Mouse (Mus musculus) midbrain, embryonic 12.5 days (tissue): ENCODE measurements around the gene Zdhhc5. TPM values are rescaled to one million over a fixed set of nuclear protein-coding genes. Genes with fewer than 3 reads are reported as not detected.

Experiments
- ATAC-seq: fragments of 200-750 bp; cut with Nextera tagmentation; 2 replicates; pipeline ENCODE4 v1.8.0; 2017; ENCODE audit warnings: low read depth, moderate TSS enrichment, moderate library complexity; ENCODE audit not compliant: low FRiP score
- H3K27ac ChIP-seq: fragments of 300-500 bp; sonication (generic); replicated peaks from 2 replicates; pipeline ENCODE4 v1.5.1; 2016; ENCODE audit warnings: mild to moderate bottlenecking
- H3K27me3 ChIP-seq: fragments of 300-500 bp; sonication (generic); 2 replicates; pipeline ENCODE4 v1.6.1; 2016; ENCODE audit warnings: mild to moderate bottlenecking
- H3K36me3 ChIP-seq: fragments of 300-500 bp; sonication (generic); 2 replicates; pipeline ENCODE4 v1.6.1; 2016
- H3K4me1 ChIP-seq: fragments of 300-500 bp; sonication (generic); 2 replicates; pipeline ENCODE4 v1.6.1; 2016
- H3K4me2 ChIP-seq: fragments of 300-500 bp; sonication (generic); replicated peaks from 2 replicates; pipeline ENCODE4 v1.6.1; 2016; ENCODE audit warnings: mild to moderate bottlenecking, moderate library complexity
- H3K4me3 ChIP-seq: fragments of 300-500 bp; sonication (generic); 2 replicates; pipeline ENCODE4 v1.5.1; 2016; ENCODE audit warnings: mild to moderate bottlenecking
- H3K9ac ChIP-seq: fragments of 300-500 bp; sonication (generic); replicated peaks from 2 replicates; pipeline ENCODE4 v1.6.1; 2016; ENCODE audit warnings: mild to moderate bottlenecking, moderate library complexity
- H3K9me3 ChIP-seq: fragments of 300-500 bp; sonication (generic); 2 replicates; pipeline ENCODE4 v1.6.1; 2016; ENCODE audit warnings: mild to moderate bottlenecking
- WGBS: fragments of 180-500 bp; shearing (Covaris S2); methylation state at CpG from one replicate; pipeline ENCODE4 v1.1.7; 2016; 5-methylcytosine and 5-hydroxymethylcytosine counted together
- microRNA counts: library from miRNA; unstranded; fragments of <30 nt; microRNA quantifications from one replicate; lab custom pipeline; 2017
- microRNA-seq: library from miRNA; unstranded; fragments of <30 nt; microRNA quantifications from one replicate; pipeline ENCODE4, GENCODE M21; 2017
- polyA plus RNA-seq: library from polyadenylated mRNA; unstranded; fragments of >200 nt; fragmentation: Nextera tagmentation; extraction: Ambion mirVana; gene quantifications from 2 replicates; pipeline ENCODE4 v1.2.1, GENCODE M21; 2016

Gene Zdhhc5
- polyA plus RNA-seq, 1 experiment from 2014 or later = 28.1 TPM

DNA sequence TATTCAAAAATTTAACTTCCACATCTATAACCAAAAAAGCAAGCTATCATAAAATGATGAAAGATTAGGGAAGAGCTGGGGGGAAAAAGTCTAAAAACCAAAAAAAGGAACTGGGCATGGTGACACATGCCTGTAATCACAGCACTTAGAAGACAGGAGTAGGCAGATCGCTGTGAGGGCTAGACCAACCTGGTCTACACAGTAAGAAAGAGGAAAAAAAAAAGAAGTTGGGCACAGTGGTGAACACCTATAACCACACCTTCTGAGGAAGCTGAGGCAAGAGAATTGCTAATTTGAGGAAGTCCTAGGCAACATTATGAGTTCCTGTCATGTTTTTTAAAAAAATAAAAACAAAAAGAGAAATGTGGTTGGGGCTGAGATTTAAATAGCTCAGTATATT lies 59.1 kb downstream of the Zdhhc5 start:
- Histone ChIP-seq H3K4me3 (no peak overlapping the region), H3K27ac (no peak overlapping the region), H3K36me3 (no peaks in the 10 kb centered on the region), H3K9me3 (no peaks in the 10 kb centered on the region), H3K27me3 (no peaks in the 10 kb centered on the region), H3K4me2 (no peak overlapping the region), H3K4me1 (no peaks in the 10 kb centered on the region), H3K9ac (no peak overlapping the region)
- no peak for ATAC-seq
- 62% methylated on average over 1 of the region's 1 CpGs for WGBS

DNA sequence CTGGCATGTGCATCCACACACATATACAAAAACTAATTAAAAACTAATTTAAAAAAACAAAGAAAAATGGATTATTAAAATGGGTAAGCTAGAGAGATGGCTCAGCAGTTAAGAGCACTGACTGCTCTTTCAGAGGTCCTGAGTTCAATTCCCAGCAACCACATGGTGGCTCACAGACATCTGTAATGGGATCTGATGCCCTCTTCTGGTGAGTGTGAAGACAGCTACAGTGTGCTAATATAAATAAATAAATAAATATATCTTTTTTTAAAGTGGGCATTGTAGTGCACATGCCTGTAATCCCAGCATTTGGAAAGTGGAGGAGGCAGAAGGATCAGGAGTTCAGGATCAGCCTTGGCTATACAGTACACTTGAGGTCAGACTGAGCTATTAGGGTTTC lies 61.6 kb downstream of the Zdhhc5 start:
- Histone ChIP-seq H3K4me1 (0 out of 2 replicates have a peak, but pooled peaks cover 4% of the 10 kb centered on the region), H3K36me3 (no peaks in the 10 kb centered on the region), H3K9ac (no peak overlapping the region), H3K27me3 (no peaks in the 10 kb centered on the region), H3K4me2 (no peak overlapping the region), H3K27ac (no peak overlapping the region), H3K4me3 (no peak overlapping the region), H3K9me3 (no peaks in the 10 kb centered on the region)
- ATAC-seq = no peak

GRCm38 (mm10) chr2:84650464-84651195 lies 64.3 kb downstream of the Zdhhc5 start, which contains the start of gene Ctnnd1:
Gene Ctnnd1 (minus strand): TSS chr2:84650765.
- Histone ChIP-seq H3K27ac (peak within 1 kb of the TSS; percentile 93), H3K4me1 (peaks cover 11% of the 10 kb centered on the region; the same call in 1 of the 2 replicates), H3K27me3 (no peaks in the 10 kb centered on the region), H3K9me3 (no peaks in the 10 kb centered on the region), H3K9ac (peak within 1 kb of the TSS; percentile 89), H3K4me2 (peak within 1 kb of the TSS; percentile 80), H3K36me3 (no peaks in the 10 kb centered on the region), H3K4me3 (peak within 1 kb of the TSS; percentile 80)
- WGBS = under 1% methylated on average over 15 of the region's 15 CpGs
- peak; percentile 98 for ATAC-seq

GRCm38 (mm10) chr2:84649674-84650073 lies 65.3 kb downstream of the Zdhhc5 start:
- Histone ChIP-seq H3K9me3 (no peaks in the 10 kb centered on the region), H3K4me2 (peak overlapping the region; percentile 80), H3K4me1 (peaks cover 11% of the 10 kb centered on the region; the same call in 1 of the 2 replicates), H3K27ac (0 out of 2 replicates have a peak overlapping the region, but pooled peaks have one; percentile 46), H3K36me3 (no peaks in the 10 kb centered on the region), H3K27me3 (no peaks in the 10 kb centered on the region), H3K4me3 (peak overlapping the region; percentile 80), H3K9ac (peak overlapping the region; percentile 89)
- under 1% methylated on average over 10 of the region's 10 CpGs for WGBS
- ATAC-seq = no peak

DNA sequence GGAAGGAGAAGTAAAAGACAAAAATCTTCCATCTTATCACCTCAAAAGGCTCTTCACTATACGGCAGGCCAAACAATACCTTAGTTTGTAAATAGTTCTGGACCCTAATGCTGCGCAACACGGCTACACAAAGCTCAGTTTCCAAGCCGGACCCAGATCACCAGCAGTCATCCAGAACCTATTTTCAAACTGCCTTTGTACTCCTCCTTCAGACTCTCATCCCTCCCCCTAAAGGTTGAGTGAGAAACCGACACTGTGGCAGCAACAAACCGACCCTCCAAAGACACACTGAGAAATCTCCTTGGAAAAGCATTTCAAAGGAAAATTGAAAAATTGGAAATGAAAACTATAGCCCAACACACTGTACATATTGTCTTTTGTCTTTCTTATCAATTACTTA lies 66.6 kb downstream of the Zdhhc5 start:
- H3K36me3 ChIP-seq = no peaks in the 10 kb centered on the region
- no peaks in the 10 kb centered on the region for H3K9me3 ChIP-seq
- 29% methylated on average over 6 of the region's 6 CpGs for WGBS
- no peaks in the 10 kb centered on the region for H3K27me3 ChIP-seq
- peaks cover 11% of the 10 kb centered on the region; the same call in 1 of the 2 replicates for H3K4me1 ChIP-seq
- no peak for ATAC-seq
- peak overlapping the region; percentile 80 for H3K4me2 ChIP-seq
- peak overlapping the region; percentile 80 for H3K4me3 ChIP-seq
- H3K27ac ChIP-seq = no peak overlapping the region; the same call in 1 of the 2 replicates
- H3K9ac ChIP-seq = peak overlapping the region; percentile 59

GRCm38 (mm10) chr2:84647051-84647568 lies 67.9 kb downstream of the Zdhhc5 start:
- no peaks in the 10 kb centered on the region for H3K9me3 ChIP-seq
- H3K27me3 ChIP-seq = no peaks in the 10 kb centered on the region
- no peak overlapping the region for H3K9ac ChIP-seq
- H3K4me2 ChIP-seq = peak overlapping the region; percentile 80
- H3K4me3 ChIP-seq = no peak overlapping the region
- ATAC-seq = no peak
- no peak overlapping the region for H3K27ac ChIP-seq
- 0 out of 2 replicates have a peak, but pooled peaks cover under 1% of the 10 kb centered on the region for H3K36me3 ChIP-seq
- peaks cover 11% of the 10 kb centered on the region; the same call in 1 of the 2 replicates for H3K4me1 ChIP-seq
- 96% methylated on average over 6 of the region's 6 CpGs for WGBS

DNA sequence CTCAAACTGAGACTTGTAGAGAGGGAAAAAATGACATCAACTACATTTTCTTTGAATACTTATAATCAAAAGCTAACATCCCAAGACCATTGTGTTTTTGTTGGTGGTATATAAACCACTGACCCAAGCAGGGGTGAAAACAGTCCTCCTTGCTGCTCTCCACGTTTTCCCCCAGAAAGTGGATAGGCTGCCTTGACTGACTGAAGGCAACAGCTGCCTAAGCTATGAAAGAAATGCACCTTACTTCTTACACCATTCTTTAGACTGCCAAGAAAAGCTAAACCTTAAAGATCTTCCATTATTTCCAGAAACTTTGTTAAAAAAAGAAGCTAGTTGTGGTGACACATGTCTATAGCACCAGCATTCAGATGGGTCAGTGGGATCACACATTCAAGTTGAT lies 68.8 kb downstream of the Zdhhc5 start:
- Histone ChIP-seq H3K4me2 (no peak overlapping the region), H3K9ac (no peak overlapping the region), H3K27me3 (no peaks in the 10 kb centered on the region), H3K27ac (no peak overlapping the region), H3K4me1 (peaks cover 11% of the 10 kb centered on the region; the same call in 1 of the 2 replicates), H3K4me3 (no peak overlapping the region), H3K36me3 (peaks cover 4% of the 10 kb centered on the region; the same call in 1 of the 2 replicates), H3K9me3 (no peaks in the 10 kb centered on the region)
- no peak for ATAC-seq
- 87% methylated on average over 1 of the region's 1 CpGs for WGBS

DNA sequence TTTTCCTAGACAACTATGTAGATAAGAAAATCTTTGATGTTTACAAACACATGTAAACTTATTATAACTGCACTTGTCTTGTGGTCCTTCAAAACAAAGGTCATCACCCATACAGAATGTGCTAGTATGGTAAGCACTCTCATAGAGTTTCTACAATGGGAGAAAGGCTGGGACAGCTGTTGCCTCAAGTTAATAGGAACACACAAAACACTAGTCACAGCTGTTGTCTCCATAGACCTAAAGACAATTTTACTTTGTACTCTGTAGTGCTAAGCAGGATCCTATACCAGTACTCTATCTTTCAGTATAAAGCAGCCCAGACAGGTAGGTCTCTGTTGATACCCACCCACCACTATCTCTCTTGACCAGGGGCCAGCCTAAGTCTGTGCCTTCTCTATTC lies 74.1 kb downstream of the Zdhhc5 start:
- Histone ChIP-seq H3K4me3 (no peak overlapping the region), H3K4me1 (peaks cover 31% of the 10 kb centered on the region), H3K9me3 (no peaks in the 10 kb centered on the region), H3K9ac (no peak overlapping the region), H3K27me3 (no peaks in the 10 kb centered on the region), H3K27ac (no peak overlapping the region), H3K4me2 (no peak overlapping the region), H3K36me3 (peaks cover 4% of the 10 kb centered on the region; the same call in 1 of the 2 replicates)
- ATAC-seq = no peak

DNA sequence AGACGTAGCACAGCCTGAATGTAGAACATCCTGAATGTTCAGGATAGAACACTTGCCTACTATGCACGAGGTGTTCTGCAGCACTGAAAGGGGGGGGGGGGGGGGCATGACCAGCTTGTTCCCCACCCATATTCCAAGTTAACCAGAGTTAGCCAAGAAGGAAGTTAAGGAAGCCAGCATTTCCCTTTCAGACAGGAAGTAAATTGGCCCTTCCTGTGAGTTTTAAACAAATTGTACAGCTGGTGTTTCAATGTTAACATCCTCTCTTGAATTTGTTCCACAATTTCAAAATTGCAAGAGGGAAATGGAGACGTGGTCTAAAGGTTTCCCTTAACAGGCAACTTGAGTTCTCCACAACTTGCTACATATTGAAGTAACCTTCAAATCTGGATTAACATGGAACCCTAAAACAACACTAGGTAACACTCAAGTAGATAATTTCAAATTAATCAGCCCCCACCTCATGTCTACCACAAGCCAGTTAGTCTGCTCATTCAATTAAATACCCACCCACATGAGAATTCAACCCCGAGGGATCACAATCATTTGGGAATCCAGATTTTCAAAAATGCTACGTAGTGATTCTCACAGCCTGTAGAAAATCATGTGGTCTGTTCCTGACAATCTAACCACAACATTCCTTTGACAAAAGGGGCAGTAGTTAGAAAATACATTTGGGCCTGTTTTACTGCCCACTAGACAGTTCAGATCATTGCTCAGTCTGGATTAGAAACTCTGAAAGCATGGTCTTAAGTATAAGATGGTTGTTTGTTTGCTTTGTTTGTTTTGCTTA lies 76.4 kb downstream of the Zdhhc5 start:
- no peak for ATAC-seq
- Histone ChIP-seq H3K4me3 (no peak overlapping the region), H3K4me2 (no peak overlapping the region), H3K27ac (peak overlapping the region; percentile 60), H3K9ac (no peak overlapping the region), H3K27me3 (no peaks in the 10 kb centered on the region), H3K4me1 (peaks cover 52% of the 10 kb centered on the region), H3K36me3 (peaks cover 4% of the 10 kb centered on the region; the same call in 1 of the 2 replicates), H3K9me3 (no peaks in the 10 kb centered on the region)
- WGBS = 75% methylated on average over 5 of the region's 5 CpGs

MicroRNAs encoded within 50 kb of the gene (microRNA counts, 519-probe panel; counts per million panel counts)
- 8,858 counts per million, percentile 92 among the panel's probes with 10 or more counts for microRNA mmu-miR-130a (lab: Ali Mortazavi, UCI)

Small RNA genes within 50 kb of the gene (microRNA-seq; reads per million reads assigned to microRNA genes)
- gene Mir130a = 40,351 reads per million, percentile 99 among the genes with 10 or more reads in this experiment

Other genes starting within 250 kb of the Zdhhc5 start
- gene Tfpi, start 238.4 kb downstream of the Zdhhc5 start, polyA plus RNA-seq = 15.2 and 21.4 TPM in 2 replicates
- gene Ctnnd1, start 64.4 kb downstream of the Zdhhc5 start, polyA plus RNA-seq = 47.4 and 47.7 TPM in 2 replicates
- gene Btbd18, start 56.1 kb downstream of the Zdhhc5 start, polyA plus RNA-seq = 0.26 and 0.31 TPM in 2 replicates
- 367 and 374 TPM in 2 replicates for gene Selenoh, start 44.4 kb downstream of the Zdhhc5 start, polyA plus RNA-seq
- not detected in 2 replicates for gene Gm28635, start 37.1 kb downstream of the Zdhhc5 start, polyA plus RNA-seq
- 51.8 and 54.8 TPM in 2 replicates for gene Med19, start 36.8 kb downstream of the Zdhhc5 start, polyA plus RNA-seq
- 169 and 183 TPM in 2 replicates for gene Tmx2, start 36.0 kb downstream of the Zdhhc5 start, polyA plus RNA-seq
- gene Clp1, start 12.2 kb upstream of the Zdhhc5 start, polyA plus RNA-seq = 42.5 and 45.9 TPM in 2 replicates
- 22.5 and 26.3 TPM in 2 replicates for gene Ypel4, start 18.9 kb upstream of the Zdhhc5 start, polyA plus RNA-seq
- 9.1 and 10.9 TPM in 2 replicates for gene Gm19426, start 28.5 kb upstream of the Zdhhc5 start, polyA plus RNA-seq
- 38.8 and 46.2 TPM in 2 replicates for gene Serping1, start 60.3 kb upstream of the Zdhhc5 start, polyA plus RNA-seq
- 26.6 and 31.2 TPM in 2 replicates for gene Ube2l6, start 83.6 kb upstream of the Zdhhc5 start, polyA plus RNA-seq
- gene Smtnl1, start 107.5 kb upstream of the Zdhhc5 start, polyA plus RNA-seq = 0.13 TPM in 1 of 2 replicates, not detected in the other
- gene Timm10, start 111.8 kb upstream of the Zdhhc5 start, polyA plus RNA-seq = 32.7 and 35.8 TPM in 2 replicates
- gene Slc43a1, start 123.7 kb upstream of the Zdhhc5 start, polyA plus RNA-seq = 9.5 and 10.2 TPM in 2 replicates
- gene Rtn4rl2, start 171.5 kb upstream of the Zdhhc5 start, polyA plus RNA-seq = 4.1 and 5.4 TPM in 2 replicates
- gene Slc43a3, start 221.4 kb upstream of the Zdhhc5 start, polyA plus RNA-seq = 10.5 and 14.1 TPM in 2 replicates